Mouse (Mus musculus): ENCODE measurements around the gene Atp5b.

DNA sequence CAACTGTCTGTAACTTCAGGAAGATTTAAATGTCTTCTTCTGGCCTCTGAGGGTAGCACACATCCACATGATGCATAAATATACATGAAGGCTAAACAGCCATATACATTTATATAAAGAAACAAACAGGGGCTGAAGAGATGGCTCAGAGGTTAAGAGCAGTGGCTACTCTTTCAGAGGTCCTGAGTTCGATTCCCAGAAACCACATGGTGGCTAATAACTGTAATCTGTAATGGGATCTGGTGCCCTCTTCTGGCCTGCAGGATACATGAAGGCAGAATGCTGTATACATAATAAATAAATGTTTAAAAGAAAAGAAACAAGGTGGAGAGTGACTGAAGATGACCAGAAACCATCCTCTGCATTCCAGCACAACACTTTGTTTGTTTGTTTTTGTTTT is 2.6 kb upstream of the Atp5b start:
- TF ChIP-seq POLR2A (IDR thresholded peaks at IDR 0.05; ENCODE audit: low read depth, low read length): no peak
- no peak for TF ChIP-seq CTCF (IDR thresholded peaks at IDR 0.05; ENCODE audit: extremely low read depth, insufficient read depth, insufficient read length, insufficient replicate concordance)
